Mouse (Mus musculus): ENCODE results near the gene Tekt5.

GRCm38 (mm10) chr16:10335953-10336352, 59.3 kb downstream of the Tekt5 start:
- TF ChIP-seq POLR2A (IDR thresholded peaks at IDR 0.05; ENCODE audit: borderline replicate concordance, insufficient read depth, low read length) (no peak), CTCF (IDR thresholded peaks at IDR 0.05; ENCODE audit: borderline replicate concordance, insufficient read depth, low read depth, low read length) (no peak)
